Mouse (Mus musculus): ENCODE results near the gene Tmem179b. TPM values are rescaled to one million over a fixed set of nuclear protein-coding genes. Genes with fewer than 3 reads are reported as not detected.

Gene Tmem179b
- polyA plus RNA-seq, 1 experiment = 10.3 TPM

- Histone ChIP-seq H3K4me1 (ENCODE audit: control insufficient read depth) (peaks cover 36% of the 10 kb centered on the region), H3K27me3 (ENCODE audit: control insufficient read depth) (no peaks in the 10 kb centered on the region), H3K36me3 (ENCODE audit: control insufficient read depth) (peaks cover 61% of the 10 kb centered on the region), H3K4me3 (replicated peaks) (peak overlapping the region; percentile 73), H3K9me3 (ENCODE audit: control insufficient read depth, low read length) (no peaks in the 10 kb centered on the region)
- TF ChIP-seq GATA1 (IDR thresholded peaks at IDR 0.05; ENCODE audit: low read length) (no peak), TAL1 (IDR thresholded peaks at IDR 0.05; ENCODE audit: low read length) (no peak)
Observed at GRCm38 (mm10) chr19:8758899-8759298, 15.4 kb downstream of the Tmem179b start.

GRCm38 (mm10) chr19:8757471-8757998 is 16.7 kb downstream of the Tmem179b start:
- peaks cover 61% of the 10 kb centered on the region for H3K36me3 ChIP-seq (ENCODE audit: control insufficient read depth)
- H3K9me3 ChIP-seq (ENCODE audit: control insufficient read depth, low read length) = no peaks in the 10 kb centered on the region
- peak overlapping the region; percentile 73 for H3K4me3 ChIP-seq (replicated peaks)
- no peak for TF ChIP-seq GATA1 (IDR thresholded peaks at IDR 0.05; ENCODE audit: low read length)
- no peak for TF ChIP-seq TAL1 (IDR thresholded peaks at IDR 0.05; ENCODE audit: low read length)
- H3K27me3 ChIP-seq (ENCODE audit: control insufficient read depth) = no peaks in the 10 kb centered on the region
- peaks cover 37% of the 10 kb centered on the region for H3K4me1 ChIP-seq (ENCODE audit: control insufficient read depth)

- H3K4me3 ChIP-seq (replicated peaks) = peak within 1 kb of the TSS; percentile 73
- no peaks in the 10 kb centered on the region for H3K27me3 ChIP-seq (ENCODE audit: control insufficient read depth)
- no peak for TF ChIP-seq TAL1 (IDR thresholded peaks at IDR 0.05; ENCODE audit: low read length)
- no peak for TF ChIP-seq GATA1 (IDR thresholded peaks at IDR 0.05; ENCODE audit: low read length)
- H3K4me1 ChIP-seq (ENCODE audit: control insufficient read depth) = peaks cover 37% of the 10 kb centered on the region
- H3K36me3 ChIP-seq (ENCODE audit: control insufficient read depth) = peaks cover 61% of the 10 kb centered on the region
- H3K9me3 ChIP-seq (ENCODE audit: control insufficient read depth, low read length) = no peaks in the 10 kb centered on the region
Observed at GRCm38 (mm10) chr19:8756635-8757387, 17.5 kb downstream of the Tmem179b start, which contains the start of gene Nxf1. Gene Nxf1 (plus strand): TSS chr19:8757073.

- H3K4me1 ChIP-seq (ENCODE audit: control insufficient read depth) = peaks cover 37% of the 10 kb centered on the region
- no peak for TF ChIP-seq GATA1 (IDR thresholded peaks at IDR 0.05; ENCODE audit: low read length)
- TF ChIP-seq TAL1 (IDR thresholded peaks at IDR 0.05; ENCODE audit: low read length) = no peak
- H3K36me3 ChIP-seq (ENCODE audit: control insufficient read depth) = peaks cover 63% of the 10 kb centered on the region
- H3K9me3 ChIP-seq (ENCODE audit: control insufficient read depth, low read length) = no peaks in the 10 kb centered on the region
- H3K27me3 ChIP-seq (ENCODE audit: control insufficient read depth) = no peaks in the 10 kb centered on the region
- peak overlapping the region; percentile 73 for H3K4me3 ChIP-seq (replicated peaks)
Observed at GRCm38 (mm10) chr19:8755652-8756051, 18.6 kb downstream of the Tmem179b start.

GRCm38 (mm10) chr19:8747368-8747767 is 26.9 kb downstream of the Tmem179b start:
- Histone ChIP-seq H3K4me1 (ENCODE audit: control insufficient read depth) (peaks cover 11% of the 10 kb centered on the region), H3K9me3 (ENCODE audit: control insufficient read depth, low read length) (no peaks in the 10 kb centered on the region), H3K27me3 (ENCODE audit: control insufficient read depth) (no peaks in the 10 kb centered on the region), H3K4me3 (replicated peaks) (no peak overlapping the region), H3K36me3 (ENCODE audit: control insufficient read depth) (peaks cover 98% of the 10 kb centered on the region)
- no peak for TF ChIP-seq GATA1 (IDR thresholded peaks at IDR 0.05; ENCODE audit: low read length)
- TF ChIP-seq TAL1 (IDR thresholded peaks at IDR 0.05; ENCODE audit: low read length) = no peak

- TF ChIP-seq TAL1 (IDR thresholded peaks at IDR 0.05; ENCODE audit: low read length) (no peak), GATA1 (IDR thresholded peaks at IDR 0.05; ENCODE audit: low read length) (peak; percentile 85)
- no peaks in the 10 kb centered on the region for H3K9me3 ChIP-seq (ENCODE audit: control insufficient read depth, low read length)
- peaks cover 85% of the 10 kb centered on the region for H3K36me3 ChIP-seq (ENCODE audit: control insufficient read depth)
- H3K27me3 ChIP-seq (ENCODE audit: control insufficient read depth) = no peaks in the 10 kb centered on the region
- peaks cover 24% of the 10 kb centered on the region for H3K4me1 ChIP-seq (ENCODE audit: control insufficient read depth)
- no peak overlapping the region for H3K4me3 ChIP-seq (replicated peaks)
Observed at GRCm38 (mm10) chr19:8745382-8745781, 28.9 kb downstream of the Tmem179b start.

GRCm38 (mm10) chr19:8742176-8742575 is 32.1 kb downstream of the Tmem179b start:
- Histone ChIP-seq H3K4me1 (ENCODE audit: control insufficient read depth) (peaks cover 37% of the 10 kb centered on the region), H3K36me3 (ENCODE audit: control insufficient read depth) (peaks cover 85% of the 10 kb centered on the region)

GRCm38 (mm10) chr19:8741243-8741869 is 32.9 kb downstream of the Tmem179b start, which contains the start of gene Stx5a:
Gene Stx5a (plus strand): TSS chr19:8741413.
- H3K9me3 ChIP-seq (ENCODE audit: control insufficient read depth, low read length) = no peaks in the 10 kb centered on the region
- peaks cover 44% of the 10 kb centered on the region for H3K4me1 ChIP-seq (ENCODE audit: control insufficient read depth)
- no peaks in the 10 kb centered on the region for H3K27me3 ChIP-seq (ENCODE audit: control insufficient read depth)
- H3K36me3 ChIP-seq (ENCODE audit: control insufficient read depth) = peaks cover 80% of the 10 kb centered on the region
- H3K4me3 ChIP-seq (replicated peaks) = peak within 1 kb of the TSS; percentile 82
- no peak for TF ChIP-seq GATA1 (IDR thresholded peaks at IDR 0.05; ENCODE audit: low read length)
- no peak for TF ChIP-seq TAL1 (IDR thresholded peaks at IDR 0.05; ENCODE audit: low read length)

More at GRCm38 (mm10) chr19:8742176-8742575, 32.1 kb downstream of the Tmem179b start:
- Histone ChIP-seq H3K9me3 (ENCODE audit: control insufficient read depth, low read length) (no peaks in the 10 kb centered on the region), H3K4me3 (replicated peaks) (peak overlapping the region; percentile 82), H3K27me3 (ENCODE audit: control insufficient read depth) (no peaks in the 10 kb centered on the region)
- TF ChIP-seq TAL1 (IDR thresholded peaks at IDR 0.05; ENCODE audit: low read length) (no peak), GATA1 (IDR thresholded peaks at IDR 0.05; ENCODE audit: low read length) (no peak; the same call in 1 of the 2 replicates)

GRCm38 (mm10) chr19:8740603-8741002 is 33.7 kb downstream of the Tmem179b start, which contains the start of gene 1700092M07Rik:
Gene 1700092M07Rik (plus strand): TSS chr19:8740718.
- Histone ChIP-seq H3K36me3 (ENCODE audit: control insufficient read depth) (peaks cover 73% of the 10 kb centered on the region), H3K27me3 (ENCODE audit: control insufficient read depth) (no peaks in the 10 kb centered on the region), H3K4me1 (ENCODE audit: control insufficient read depth) (peaks cover 50% of the 10 kb centered on the region), H3K4me3 (replicated peaks) (peak within 1 kb of the TSS; percentile 82), H3K9me3 (ENCODE audit: control insufficient read depth, low read length) (no peaks in the 10 kb centered on the region)
- TF ChIP-seq GATA1 (IDR thresholded peaks at IDR 0.05; ENCODE audit: low read length) = no peak
- TF ChIP-seq TAL1 (IDR thresholded peaks at IDR 0.05; ENCODE audit: low read length) = no peak

Data from erythroblast, embryonic 14.5 days (primary cell).